Mouse (Mus musculus): ENCODE results near the gene Zfp458.
"Not testable (repeated sequence)": the region's sequence is repeated elsewhere in the genome, so short reads cannot be mapped to it uniquely, and the experiment has no call there.

Gene Zfp458

DNA sequence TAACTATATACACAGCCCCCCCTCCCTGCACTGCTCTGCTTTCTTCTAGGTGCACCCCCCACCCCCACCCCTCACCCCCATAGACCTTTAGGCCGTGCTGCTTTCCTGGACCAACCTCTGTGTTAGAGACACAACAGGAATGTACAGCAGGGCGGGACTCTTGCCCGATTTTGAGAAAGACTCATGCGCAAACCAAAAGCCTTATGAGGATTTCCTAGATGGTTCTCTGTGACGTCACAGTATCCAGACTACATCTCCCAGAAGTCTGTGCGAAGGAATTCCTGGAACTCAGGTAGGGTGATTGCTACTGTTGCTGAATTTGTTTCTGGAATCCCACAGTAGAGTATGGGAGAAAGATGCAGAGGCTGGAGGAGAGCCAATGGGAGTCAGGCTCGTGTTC, at the start of gene Zfp458:
Gene Zfp458 (minus strand): TSS at position 153 of the 400 bp plus-strand sequence.
- DNase-seq (ENCODE audit: low spot score in 2 of 2) = no peak

DNA sequence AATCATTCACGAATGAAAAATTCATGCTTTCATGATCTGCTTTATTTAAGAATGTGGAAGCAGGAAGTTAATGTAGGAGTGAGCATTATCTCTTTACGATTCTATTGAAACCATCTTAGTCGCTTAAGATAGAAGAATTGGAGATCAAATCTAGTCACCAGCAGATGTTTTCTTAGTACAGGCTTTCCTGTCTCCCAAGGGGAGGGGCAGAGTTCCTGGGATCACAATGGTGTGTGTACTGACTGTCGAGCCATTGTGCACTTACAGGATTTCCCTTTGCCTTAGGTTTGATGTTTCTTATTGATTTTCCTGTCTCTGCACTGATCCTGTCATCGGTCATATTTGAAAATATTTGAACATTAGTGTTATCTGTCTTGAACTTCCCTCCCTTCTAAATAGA, 28.5 kb upstream of the Zfp458 start:
- no peak for DNase-seq (ENCODE audit: low spot score in 2 of 2)

DNA sequence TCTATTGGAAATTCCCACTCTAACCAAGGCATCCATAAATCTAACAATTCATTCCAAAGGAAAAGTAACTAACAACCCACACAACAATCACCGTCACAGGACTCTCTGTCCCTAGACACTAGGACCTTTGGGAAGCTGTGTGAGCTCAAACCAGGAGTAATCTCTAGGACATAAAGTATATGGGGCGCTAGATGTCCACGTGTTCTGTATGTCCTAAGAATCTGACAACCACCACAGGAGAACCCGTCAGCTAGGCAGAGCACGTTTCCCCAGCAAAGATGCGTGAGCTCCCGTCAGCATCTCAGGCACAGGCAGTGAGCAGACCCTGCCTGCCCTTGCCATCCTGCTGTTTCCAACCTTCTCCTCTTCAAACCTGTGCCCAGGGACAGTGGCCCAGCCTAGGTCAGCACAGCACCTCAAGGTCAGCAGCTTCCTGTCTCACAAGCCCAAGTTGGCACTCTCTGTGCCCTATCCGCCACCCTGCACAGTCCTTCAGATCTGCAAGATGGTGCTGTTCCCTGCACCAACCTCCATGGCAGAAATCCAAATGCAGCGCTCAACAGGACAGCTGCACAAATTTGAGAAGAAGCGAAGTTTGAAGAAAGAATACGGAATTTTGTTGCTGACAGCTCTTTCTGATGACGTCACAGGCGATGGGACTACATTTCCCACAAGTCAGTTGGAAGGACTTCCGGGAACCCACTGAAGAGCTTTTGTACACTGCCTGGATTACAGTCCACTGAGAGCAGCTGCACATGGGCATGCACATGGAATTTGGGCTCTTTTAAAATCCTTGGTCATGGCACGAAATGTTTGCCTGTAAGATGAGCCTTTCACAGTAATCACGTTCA, 27.8 kb upstream of the Zfp458 start, which contains the start of gene Zfp457:
Gene Zfp457 (minus strand): TSS at position 664 of the 851 bp plus-strand sequence.
- peak; percentile 82 to 83 for DNase-seq (ENCODE audit: low spot score in 2 of 2)

DNA sequence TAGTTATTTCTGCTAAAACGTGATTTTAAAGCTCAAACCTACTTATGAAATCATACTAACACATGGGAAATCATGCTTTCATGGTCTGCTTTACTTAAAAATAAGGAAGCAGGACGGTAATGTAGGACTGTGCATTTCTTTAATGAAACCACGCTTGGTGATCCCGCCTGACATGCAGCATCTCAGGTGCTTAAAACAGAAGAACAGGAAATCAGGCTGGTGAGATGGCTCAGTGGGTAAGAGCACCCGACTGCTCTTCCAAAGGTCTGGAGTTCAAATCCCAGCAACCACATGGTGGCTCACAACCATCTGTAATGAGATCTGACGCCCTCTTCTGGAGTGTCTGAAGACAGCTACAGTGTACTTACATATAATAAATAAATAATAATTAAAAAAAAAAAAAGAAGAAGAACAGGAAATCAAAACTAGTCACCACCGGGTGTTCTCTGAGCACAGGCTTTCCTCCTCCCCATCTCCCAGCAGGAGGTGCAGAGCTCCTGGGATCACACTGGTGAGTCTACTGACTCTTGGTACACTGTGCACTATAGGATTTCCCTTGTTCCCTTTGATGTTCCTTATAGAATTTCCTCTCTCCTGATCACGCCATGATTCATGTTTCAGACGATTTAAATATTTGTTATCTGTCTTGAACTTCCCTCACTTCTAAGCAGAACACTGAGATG, 8.7 kb downstream of the Zfp458 start:
- not testable (repeated sequence) for DNase-seq (ENCODE audit: low spot score in 2 of 2)

DNA sequence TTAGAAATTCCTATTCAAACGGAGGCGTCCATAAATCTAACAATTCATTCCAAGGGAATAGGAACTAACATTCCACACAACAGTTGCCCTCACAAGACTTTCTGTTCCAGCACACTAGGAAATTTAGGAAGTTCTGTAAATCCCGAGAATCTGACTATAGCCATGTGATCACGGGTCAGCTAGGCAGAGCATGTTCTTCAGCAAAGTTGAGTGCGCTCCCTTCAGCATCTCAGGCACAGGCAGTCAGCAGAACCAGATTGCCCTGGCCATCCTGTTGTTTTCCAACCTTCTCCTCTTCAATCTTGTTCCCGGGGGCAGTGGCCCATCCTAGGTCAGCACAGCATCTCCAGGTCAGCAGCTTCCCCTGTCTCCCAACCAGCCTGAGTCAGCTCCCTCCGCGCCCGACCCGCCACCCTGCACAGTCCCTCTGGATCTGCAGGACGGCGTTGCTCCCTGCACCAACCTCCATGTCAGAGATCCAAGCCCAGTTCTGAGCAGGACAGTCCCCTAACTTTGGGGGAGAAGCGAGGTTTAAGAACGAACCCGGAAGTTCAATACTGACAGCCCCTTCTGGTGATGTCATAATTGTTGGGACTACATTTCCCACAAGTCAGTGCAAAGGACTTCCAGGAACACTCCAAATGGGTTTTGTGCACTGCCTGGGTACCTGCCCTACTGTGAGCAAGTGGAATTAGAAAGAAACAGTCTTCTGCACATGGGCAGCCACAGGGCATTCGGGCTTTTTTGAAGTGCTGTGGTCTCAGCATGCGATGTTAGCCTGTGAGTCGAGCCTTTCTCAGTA, 9.5 kb downstream of the Zfp458 start:
- peak; percentile 75 to 76 for DNase-seq (ENCODE audit: low spot score in 2 of 2)

DNA sequence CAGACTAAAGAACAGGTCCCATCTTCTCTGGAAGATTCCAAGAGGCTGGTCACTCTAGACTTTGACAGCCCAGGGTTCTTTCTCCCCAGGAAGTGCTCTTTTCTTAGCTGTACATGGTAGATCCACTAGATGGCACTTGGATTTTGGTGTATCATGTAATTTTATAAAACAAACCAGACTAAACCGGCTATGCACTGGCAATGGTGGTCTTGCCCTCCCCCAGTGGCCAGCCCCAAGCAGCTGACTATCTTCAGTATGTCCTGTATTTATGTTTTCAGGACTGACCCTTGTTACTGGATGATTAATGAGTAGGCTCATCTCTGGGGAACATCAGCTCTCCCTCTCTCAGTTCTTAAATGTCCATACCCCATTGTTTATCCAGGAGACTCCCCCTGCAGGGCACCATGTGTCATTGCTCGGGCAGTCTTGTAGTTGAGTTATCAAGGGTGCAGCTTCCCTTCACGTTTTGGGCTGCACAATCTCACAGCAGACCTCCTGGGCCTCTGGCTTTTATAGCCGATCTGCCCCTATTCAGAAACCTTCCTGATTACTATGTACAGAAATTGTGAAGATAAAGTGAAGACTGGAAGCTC, 64.2 kb downstream of the Zfp458 start:
- DNase-seq (ENCODE audit: low spot score in 2 of 2) = no peak
